Mouse (Mus musculus) E14TG2a.4 (cell line): ENCODE results near the gene Cmtm4.

Experiments used
- CTCF ChIP-seq: conservative IDR thresholded peaks from 2 replicates; pipeline ENCODE4 v1.5.1; 2014; ENCODE audit warnings: low read length
- POU5F1 ChIP-seq: IDR thresholded peaks from 2 replicates; pipeline ENCODE4 v1.6.1; 2014; ENCODE audit warnings: low read length, borderline replicate concordance

DNA sequence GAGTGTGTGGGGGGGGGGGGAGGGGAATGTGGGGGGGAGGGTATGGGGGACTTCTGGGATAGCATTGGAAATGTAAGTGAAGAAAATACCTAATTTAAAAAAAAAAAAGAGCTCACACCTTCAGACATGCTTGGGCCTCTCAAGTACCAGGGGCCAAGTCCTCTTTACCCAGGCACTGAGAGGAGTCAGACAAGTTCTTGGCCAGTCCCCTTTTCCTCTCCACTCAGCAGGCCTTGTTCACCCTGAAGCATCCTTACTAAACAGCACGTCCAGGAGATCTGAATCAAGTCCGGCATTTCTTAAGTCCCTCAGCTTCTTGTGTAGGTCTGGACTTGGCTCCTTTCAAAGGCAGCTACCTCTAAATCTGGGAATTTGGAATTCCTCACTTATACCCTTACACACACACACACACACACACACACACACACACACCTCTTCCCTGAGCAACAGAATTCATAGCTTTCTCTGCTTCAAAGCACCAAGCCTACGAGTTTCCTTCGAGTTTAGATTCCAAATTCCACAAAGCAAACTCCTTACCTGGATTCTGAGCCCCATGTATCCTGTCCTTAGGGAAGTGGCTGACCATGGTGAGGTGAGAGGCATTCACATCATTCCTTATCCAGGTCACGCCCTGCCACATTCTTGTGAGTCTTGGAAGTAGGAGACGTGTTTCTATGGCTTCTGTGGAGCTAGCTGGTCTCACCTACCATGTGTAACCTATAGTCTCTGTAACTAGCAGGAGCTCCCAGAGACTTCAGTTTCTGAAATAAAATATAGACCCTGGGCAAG lies 10.9 kb upstream of the Cmtm4 start:
- TF ChIP-seq CTCF (no peak), POU5F1 (no peak)
